Mouse (Mus musculus) embryonic stem cell, embryonic (primary cell): ENCODE results near the gene D11Wsu47e.

ENCODE experiments used
- CTCF ChIA-PET, 4 experiments: fragments of 300-600 bp in 2 of 4; fragments of 350-600 bp in 2 of 4; sonication (Branson Sonifier 250); formaldehyde crosslinking; loops; one replicate each; lab custom pipeline; 2022; ENCODE audit warnings: inconsistent platforms in 2 of 4; lab: Charles Lee
- POLR2A ChIA-PET, 4 experiments: fragments of 300-600 bp in 2 of 4; fragments of 350-600 bp in 2 of 4; sonication (Branson Sonifier 250); formaldehyde crosslinking; loops; one replicate each; lab custom pipeline; 2022; ENCODE audit warnings: antibody characterized with exemption in 4 of 4, inconsistent platforms in 1 of 4; lab: Charles Lee

The D11Wsu47e gene

GRCm38 (mm10) chr11:113658319-113658718, 25.9 kb upstream of the D11Wsu47e start:
- ChIA-PET POLR2A (interaction anchor here in 2 of 4 experiments (0.5 to 5.3 kb wide), 5 partner anchors 8 to 97 kb away, joined by 3 to 28 read pairs (median 3); partner anchors contain the start of gene Slc39a11 (in 1 of the 2)), CTCF (interaction anchor here in 1 of 4 experiments (1.1 kb wide), 1 partner anchor 27 kb away, joined by 3 read pairs; no protein-coding TSS in a partner anchor)

GRCm38 (mm10) chr11:113658763-113659162, 25.4 kb upstream of the D11Wsu47e start:
- CTCF ChIA-PET: interaction anchor here in 1 of 4 experiments (1.1 kb wide), 1 partner anchor 27 kb away, joined by 3 read pairs; no protein-coding TSS in a partner anchor
- POLR2A ChIA-PET: interaction anchor here in 2 of 4 experiments (1.0 to 5.3 kb wide), 7 partner anchors 8 to 457 kb away, joined by 3 to 28 read pairs (median 6); partner anchors contain the start of gene Slc39a11 (in 1 of the 2)

GRCm38 (mm10) chr11:113660213-113660612, 24.0 kb upstream of the D11Wsu47e start:
- CTCF ChIA-PET: interaction anchor here in 2 of 4 experiments (0.6 to 2.0 kb wide), 9 partner anchors 8 to 151 kb away, joined by 3 to 10 read pairs (median 3); no protein-coding TSS in a partner anchor
- POLR2A ChIA-PET: interaction anchor here in 3 of 4 experiments (0.6 to 3.0 kb wide), 10 partner anchors 9 to 1005 kb away, joined by 3 to 13 read pairs (median 4); partner anchors contain the start of genes Cog1 (in 1 of the 3) and Slc39a11 (in 1 of the 3)

- POLR2A ChIA-PET: interaction anchor here in 2 of 4 experiments (0.7 to 3.0 kb wide), 8 partner anchors 9 to 144 kb away, joined by 3 to 13 read pairs (median 4); partner anchors contain the start of genes Cog1 (in 1 of the 2), Cpsf4l (in 1 of the 2) and Slc39a11 (in 1 of the 2)
These were observed 23.3 kb upstream of the D11Wsu47e start for GRCm38 (mm10) chr11:113660940-113661339.

GRCm38 (mm10) chr11:113661835-113662351, 22.3 kb upstream of the D11Wsu47e start:
- ChIA-PET POLR2A (interaction anchor here in 1 of 4 experiments (0.6 kb wide), 1 partner anchor 102 kb away, joined by 3 read pairs; no protein-coding TSS in a partner anchor), CTCF (interaction anchor here in 1 of 4 experiments (0.7 to 2.0 kb wide), 4 partner anchors 10 to 149 kb away, joined by 3 to 10 read pairs (median 4); partner anchors contain the start of gene Slc39a11)

More at GRCm38 (mm10) chr11:113660940-113661339, 23.3 kb upstream of the D11Wsu47e start:
- CTCF ChIA-PET: interaction anchor here in 2 of 4 experiments (0.5 to 2.0 kb wide), 8 partner anchors 9 to 150 kb away, joined by 3 to 10 read pairs (median 4); partner anchors contain the start of gene Slc39a11 (in 1 of the 2)

GRCm38 (mm10) chr11:113664279-113664678, 19.9 kb upstream of the D11Wsu47e start:
- POLR2A ChIA-PET: interaction anchor here in 3 of 4 experiments (0.6 to 5.4 kb wide), 5 partner anchors 8 to 582 kb away, joined by 3 to 28 read pairs (median 3); no protein-coding TSS in a partner anchor
- CTCF ChIA-PET: interaction anchor here in 1 of 4 experiments (0.7 kb wide), 1 partner anchor 13 kb away, joined by 3 read pairs; no protein-coding TSS in a partner anchor

- ChIA-PET CTCF (interaction anchor here in 1 of 4 experiments (0.6 kb wide), 2 partner anchors 254 to 964 kb away, joined by 3 to 4 read pairs; no protein-coding TSS in a partner anchor), POLR2A (interaction anchor here in 3 of 4 experiments (1.0 to 5.4 kb wide), 10 partner anchors 10 to 137 kb away, joined by 3 to 28 read pairs (median 5); partner anchors contain the start of genes D11Wsu47e (in 2 of the 3), Cpsf4l (in 1 of the 3) and Fam104a (in 1 of the 3))
These were observed 18.0 kb upstream of the D11Wsu47e start for GRCm38 (mm10) chr11:113666205-113666604.

GRCm38 (mm10) chr11:113666648-113667047, 17.6 kb upstream of the D11Wsu47e start:
- ChIA-PET POLR2A (interaction anchor here in 3 of 4 experiments (0.9 to 5.4 kb wide), 12 partner anchors 10 to 374 kb away, joined by 3 to 28 read pairs (median 5); partner anchors contain the start of genes D11Wsu47e (in 2 of the 3), Cpsf4l (in 1 of the 3) and Fam104a (in 1 of the 3)), CTCF (interaction anchor here in 3 of 4 experiments (0.6 to 1.8 kb wide), 5 partner anchors 13 to 255 kb away, joined by 3 to 5 read pairs (median 3); no protein-coding TSS in a partner anchor)

GRCm38 (mm10) chr11:113667122-113667521, 17.1 kb upstream of the D11Wsu47e start:
- ChIA-PET CTCF (interaction anchor here in 2 of 4 experiments (1.0 to 1.8 kb wide), 4 partner anchors 13 to 196 kb away, joined by 3 to 5 read pairs (median 4); no protein-coding TSS in a partner anchor), POLR2A (interaction anchor here in 3 of 4 experiments (0.8 to 5.4 kb wide), 13 partner anchors 11 to 375 kb away, joined by 3 to 28 read pairs (median 5); partner anchors contain the start of genes D11Wsu47e (in 2 of the 3), Cdc42ep4 (in 1 of the 3), Cpsf4l (in 1 of the 3) and Fam104a (in 1 of the 3))

GRCm38 (mm10) chr11:113667704-113668103, 16.5 kb upstream of the D11Wsu47e start:
- ChIA-PET POLR2A (interaction anchor here in 2 of 4 experiments (0.5 to 5.4 kb wide), 12 partner anchors 11 to 375 kb away, joined by 3 to 28 read pairs (median 5); partner anchors contain the start of genes Cdc42ep4 (in 1 of the 2) and Cpsf4l (in 1 of the 2)), CTCF (interaction anchor here in 2 of 4 experiments (1.0 to 1.8 kb wide), 4 partner anchors 14 to 195 kb away, joined by 3 to 5 read pairs (median 4); no protein-coding TSS in a partner anchor)

- POLR2A ChIA-PET: interaction anchor here in 3 of 4 experiments (0.6 to 5.4 kb wide), 10 partner anchors 10 to 1168 kb away, joined by 3 to 28 read pairs (median 4); partner anchors contain the start of genes D11Wsu47e (in 1 of the 3) and Fam104a (in 1 of the 3)
- CTCF ChIA-PET: interaction anchor here in 3 of 4 experiments (0.6 to 1.2 kb wide), 3 partner anchors 17 to 143 kb away, joined by 3 to 4 read pairs (median 4); no protein-coding TSS in a partner anchor
These were observed 15.4 kb upstream of the D11Wsu47e start for GRCm38 (mm10) chr11:113668857-113669256.

GRCm38 (mm10) chr11:113669711-113670110, 14.5 kb upstream of the D11Wsu47e start:
- CTCF ChIA-PET: interaction anchor here (0.7 to 2.1 kb wide), 6 partner anchors 13 to 142 kb away, joined by 3 to 9 read pairs (median 4); no protein-coding TSS in a partner anchor
- POLR2A ChIA-PET: interaction anchor here in 3 of 4 experiments (0.6 to 5.4 kb wide), 8 partner anchors 9 to 1169 kb away, joined by 3 to 28 read pairs (median 4); partner anchors contain the start of genes D11Wsu47e (in 1 of the 3) and Fam104a (in 1 of the 3)

GRCm38 (mm10) chr11:113673614-113674013, 10.6 kb upstream of the D11Wsu47e start:
- ChIA-PET POLR2A (interaction anchor here in 3 of 4 experiments (0.6 to 2.8 kb wide), 6 partner anchors 9 to 78 kb away, joined by 3 to 12 read pairs (median 3); partner anchors contain the start of genes Cdc42ep4 (in 1 of the 3), D11Wsu47e (in 1 of the 3) and Fam104a (in 1 of the 3)), CTCF (interaction anchor here in 2 of 4 experiments (0.5 to 0.9 kb wide), 4 partner anchors 22 to 190 kb away, joined by 3 to 7 read pairs (median 4); no protein-coding TSS in a partner anchor)

GRCm38 (mm10) chr11:113674595-113674994, 9.6 kb upstream of the D11Wsu47e start:
- ChIA-PET CTCF (interaction anchor here in 2 of 4 experiments (0.9 to 1.0 kb wide), 2 partner anchors 22 to 23 kb away, joined by 3 to 4 read pairs; no protein-coding TSS in a partner anchor), POLR2A (interaction anchor here in 3 of 4 experiments (0.6 to 2.8 kb wide), 9 partner anchors 9 to 82 kb away, joined by 3 to 12 read pairs (median 3); partner anchors contain the start of genes D11Wsu47e (in 2 of the 3), Fam104a (in 2 of the 3), Cdc42ep4 (in 1 of the 3) and Cpsf4l (in 1 of the 3))

- ChIA-PET POLR2A (interaction anchor here in 1 of 4 experiments (1.3 to 4.8 kb wide), 3 partner anchors 10 to 75 kb away, joined by 7 to 28 read pairs (median 9); partner anchors contain the start of gene Cdc42ep4), CTCF (no interaction called here)
These were observed 7.4 kb upstream of the D11Wsu47e start for GRCm38 (mm10) chr11:113676847-113677246.

GRCm38 (mm10) chr11:113677378-113677777, 6.8 kb upstream of the D11Wsu47e start:
- ChIA-PET CTCF (interaction anchor here in 1 of 4 experiments (2.3 kb wide), 1 partner anchor 134 kb away, joined by 5 read pairs; no protein-coding TSS in a partner anchor), POLR2A (interaction anchor here in 2 of 4 experiments (1.0 to 4.8 kb wide), 7 partner anchors 10 to 75 kb away, joined by 4 to 28 read pairs (median 5); partner anchors contain the start of genes Slc39a11 (in 2 of the 2), Cdc42ep4 (in 1 of the 2) and Cog1 (in 1 of the 2))
